Mouse (Mus musculus) erythroblast, embryonic 14.5 days (primary cell): Measurements from ENCODE around the gene Tfdp1.

ENCODE experiments used
- GATA1 ChIP-seq: IDR thresholded peaks from 2 replicates; pipeline ENCODE4 v1.6.1; 2012; ENCODE audit warnings: low read length, inconsistent platforms, mixed read lengths
- TAL1 ChIP-seq: IDR thresholded peaks from 3 replicates; pipeline ENCODE4 v1.6.1; 2012; ENCODE audit warnings: low read length, inconsistent platforms, mixed read lengths

- TF ChIP-seq TAL1 (no peak), GATA1 (no peak)
Measured at GRCm38 (mm10) chr8:13387728-13388127, 49.2 kb downstream of the Tfdp1 start.
